Mouse (Mus musculus) CD4-positive helper T cell, adult 2 months (primary cell): ENCODE measurements around the gene Cdyl.
"Not testable (repeated sequence)": the region's sequence is repeated elsewhere in the genome, so short reads cannot be mapped to it uniquely, and the experiment has no call there.

ENCODE experiments used
- DNase-seq: peaks from one replicate; pipeline ENCODE4 v3.0.0-alpha.2; 2012; ENCODE audit warnings: low read depth, missing footprints, low spot score

Cdyl gene

GRCm38 (mm10) chr13:35832676-35833075 is 173.0 kb downstream of the Cdyl start:
- no peak for DNase-seq

GRCm38 (mm10) chr13:35833941-35834340 is 174.3 kb downstream of the Cdyl start:
- no peak for DNase-seq

GRCm38 (mm10) chr13:35835669-35836068 is 176.0 kb downstream of the Cdyl start:
- DNase-seq, result no peak

- DNase-seq, result not testable (repeated sequence)
These were observed 176.9 kb downstream of the Cdyl start for GRCm38 (mm10) chr13:35836501-35836900.

GRCm38 (mm10) chr13:35840102-35840501 is 180.5 kb downstream of the Cdyl start:
- no peak for DNase-seq

GRCm38 (mm10) chr13:35843383-35843782 is 183.8 kb downstream of the Cdyl start:
- DNase-seq, result no peak

GRCm38 (mm10) chr13:35845306-35845705 is 185.7 kb downstream of the Cdyl start:
- no peak for DNase-seq

- no peak for DNase-seq
These were observed 189.1 kb downstream of the Cdyl start for GRCm38 (mm10) chr13:35848694-35849093.

- no peak for DNase-seq
These were observed 191.9 kb downstream of the Cdyl start for GRCm38 (mm10) chr13:35851581-35851980.

GRCm38 (mm10) chr13:35852851-35853575 is 193.4 kb downstream of the Cdyl start:
- no peak for DNase-seq

- no peak for DNase-seq
These were observed 197.9 kb downstream of the Cdyl start for GRCm38 (mm10) chr13:35857486-35857885.

GRCm38 (mm10) chr13:35860916-35861315 is 201.3 kb downstream of the Cdyl start:
- no peak for DNase-seq

GRCm38 (mm10) chr13:35870659-35871058 is 211.0 kb downstream of the Cdyl start:
- DNase-seq, result no peak

GRCm38 (mm10) chr13:35871107-35871506 is 211.5 kb downstream of the Cdyl start:
- peak; percentile 51 for DNase-seq

GRCm38 (mm10) chr13:35875396-35875795 is 215.8 kb downstream of the Cdyl start:
- DNase-seq, result no peak

GRCm38 (mm10) chr13:35878282-35878681 is 218.6 kb downstream of the Cdyl start:
- DNase-seq, result no peak

GRCm38 (mm10) chr13:35879068-35879467 is 219.4 kb downstream of the Cdyl start:
- DNase-seq, result no peak

GRCm38 (mm10) chr13:35879519-35879918 is 219.9 kb downstream of the Cdyl start:
- DNase-seq, result no peak

- no peak for DNase-seq
These were observed 221.0 kb downstream of the Cdyl start for GRCm38 (mm10) chr13:35880555-35881046.

- DNase-seq, result peak; percentile 46
These were observed 226.6 kb downstream of the Cdyl start for GRCm38 (mm10) chr13:35886121-35886725.

- no peak for DNase-seq
These were observed 233.2 kb downstream of the Cdyl start for GRCm38 (mm10) chr13:35892866-35893265.

GRCm38 (mm10) chr13:35905378-35905777 is 245.7 kb downstream of the Cdyl start:
- no peak for DNase-seq

- DNase-seq, result peak; percentile 93
These were observed 246.3 kb downstream of the Cdyl start, which contains the start of gene Rpp40 for GRCm38 (mm10) chr13:35905879-35906481. Rpp40 (minus strand) TSS chr13:35906359.
